Mouse (Mus musculus) C2C12 (cell line): Measurements from ENCODE around the gene S1pr5. TPM values are rescaled to one million over a fixed set of nuclear protein-coding genes. Genes with fewer than 3 reads are reported as not detected.
A peak's percentile ranks its signal among the peaks of the same experiment; 100 is the strongest.
"Not testable (repeated sequence)": the region's sequence is repeated elsewhere in the genome, so short reads cannot be mapped to it uniquely, and the experiment has no call there.

ENCODE experiments used
- H3K27me3 ChIP-seq: one replicate; pipeline ENCODE4 v1.6.1; 2011; ENCODE audit not compliant: control insufficient read depth, insufficient read depth, insufficient read length
- H3K36me3 ChIP-seq: one replicate; pipeline ENCODE4 v1.6.1; 2011; ENCODE audit not compliant: control insufficient read depth, insufficient read depth
- H3K4me3 ChIP-seq: one replicate; pipeline ENCODE4 v1.5.1; 2011; ENCODE audit warnings: mild to moderate bottlenecking, control low read depth; ENCODE audit not compliant: poor library complexity, insufficient read depth, severe bottlenecking
- H3K79me2 ChIP-seq: one replicate; pipeline ENCODE4 v1.6.1; 2011; ENCODE audit not compliant: control insufficient read depth, insufficient read depth
- H3K79me3 ChIP-seq: one replicate; pipeline ENCODE4 v1.6.1; 2011; ENCODE audit warnings: low read depth, control low read depth
- H3ac ChIP-seq: one replicate; pipeline ENCODE3; 2011; ENCODE audit warnings: low read depth; ENCODE audit not compliant: control insufficient read depth, insufficient read length
- CEBPB ChIP-seq: IDR thresholded peaks from one replicate; pipeline ENCODE4 v1.6.1; 2011; ENCODE audit warnings: low read depth, mild to moderate bottlenecking, control low read depth, moderate library complexity
- CTCF ChIP-seq: IDR thresholded peaks from one replicate; pipeline ENCODE4 v1.5.1; 2011; ENCODE audit not compliant: control insufficient read depth, insufficient read depth, insufficient read length
- FOSL1 ChIP-seq: IDR thresholded peaks from one replicate; pipeline ENCODE4 v1.8.0; 2011; ENCODE audit warnings: mild to moderate bottlenecking, low read length; ENCODE audit not compliant: poor library complexity, insufficient read depth, severe bottlenecking
- MAX ChIP-seq: IDR thresholded peaks from one replicate; pipeline ENCODE4 v1.6.1; 2011; ENCODE audit warnings: mild to moderate bottlenecking, control low read depth
- MYOD1 ChIP-seq: IDR thresholded peaks from one replicate; pipeline ENCODE4 v1.6.1; 2011; ENCODE audit warnings: low read depth; ENCODE audit not compliant: control insufficient read depth, insufficient read length
- MYOG ChIP-seq: IDR thresholded peaks from one replicate; pipeline ENCODE4 v1.6.1; 2011; ENCODE audit not compliant: control insufficient read depth, insufficient read length; ENCODE audit errors: extremely low read depth
- USF1 ChIP-seq: IDR thresholded peaks from one replicate; pipeline ENCODE4 v1.6.1; 2011; ENCODE audit warnings: low read depth, mild to moderate bottlenecking, control low read depth, moderate library complexity
- polyA plus RNA-seq: library from polyadenylated mRNA; unstranded; fragments of >200 nt; fragmentation: generic; extraction: Trizol; gene quantifications from one replicate; pipeline ENCODE4 v1.2.1, GENCODE M21; 2012; ENCODE audit warnings: missing spikeins

S1pr5 gene
- polyA plus RNA-seq, 1 experiment, result 0.04 TPM

DNA sequence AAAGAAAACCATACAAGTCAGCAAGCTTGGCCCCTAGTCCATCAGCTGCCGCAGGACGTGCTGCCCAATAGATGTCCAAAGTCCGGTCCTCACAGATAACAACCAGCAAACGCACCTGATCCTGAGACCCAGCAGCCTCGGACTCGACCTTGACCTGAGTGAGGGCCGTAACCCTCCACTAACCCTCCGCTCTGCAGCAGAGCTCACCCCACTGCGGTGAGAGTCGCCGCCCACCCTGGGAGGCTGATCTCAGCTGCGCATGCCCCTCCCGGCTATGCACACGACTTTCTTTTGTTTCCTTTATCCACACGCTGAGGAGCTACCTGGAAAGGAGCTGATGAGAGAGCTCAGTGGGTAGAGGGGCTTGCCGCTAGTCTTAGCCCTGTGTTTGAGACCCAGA is 20.9 kb downstream of the S1pr5 start:
- no peaks in the 10 kb centered on the region for H3K27me3 ChIP-seq
- TF ChIP-seq MYOD1 (no peak), USF1 (no peak), FOSL1 (no peak), MYOG (no peak)
- H3K79me2 ChIP-seq, result no peaks in the 10 kb centered on the region
- no peak overlapping the region for H3ac ChIP-seq
- H3K79me3 ChIP-seq, result no peaks in the 10 kb centered on the region
- H3K4me3 ChIP-seq, result no peak overlapping the region
- H3K36me3 ChIP-seq, result peaks cover 11% of the 10 kb centered on the region

DNA sequence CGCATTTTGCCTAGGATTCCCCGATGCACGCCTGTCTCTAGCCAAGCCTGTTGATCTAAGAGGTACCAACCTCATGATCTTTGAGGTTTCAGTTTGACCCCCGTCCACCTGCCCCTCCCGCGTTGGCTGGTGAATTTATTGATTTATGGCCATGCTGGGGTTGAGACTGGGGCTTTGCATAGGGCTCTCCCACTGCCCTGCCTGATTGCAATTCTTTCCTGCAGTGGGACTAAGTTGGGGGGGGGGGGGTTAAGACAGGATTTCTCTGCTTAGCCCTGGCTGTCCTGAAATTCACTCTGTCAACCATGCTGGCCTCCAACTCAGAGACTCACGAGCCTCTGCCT is 22.9 kb downstream of the S1pr5 start:
- peaks cover 7% of the 10 kb centered on the region for H3K36me3 ChIP-seq
- H3K4me3 ChIP-seq, result no peak overlapping the region
- H3K79me2 ChIP-seq, result no peaks in the 10 kb centered on the region
- no peaks in the 10 kb centered on the region for H3K27me3 ChIP-seq
- H3K79me3 ChIP-seq, result no peaks in the 10 kb centered on the region
- H3ac ChIP-seq, result peak overlapping the region; percentile 16
- TF ChIP-seq MAX (no peak), CEBPB (no peak), FOSL1 (no peak), MYOG (no peak), CTCF (no peak), USF1 (no peak), MYOD1 (no peak)

DNA sequence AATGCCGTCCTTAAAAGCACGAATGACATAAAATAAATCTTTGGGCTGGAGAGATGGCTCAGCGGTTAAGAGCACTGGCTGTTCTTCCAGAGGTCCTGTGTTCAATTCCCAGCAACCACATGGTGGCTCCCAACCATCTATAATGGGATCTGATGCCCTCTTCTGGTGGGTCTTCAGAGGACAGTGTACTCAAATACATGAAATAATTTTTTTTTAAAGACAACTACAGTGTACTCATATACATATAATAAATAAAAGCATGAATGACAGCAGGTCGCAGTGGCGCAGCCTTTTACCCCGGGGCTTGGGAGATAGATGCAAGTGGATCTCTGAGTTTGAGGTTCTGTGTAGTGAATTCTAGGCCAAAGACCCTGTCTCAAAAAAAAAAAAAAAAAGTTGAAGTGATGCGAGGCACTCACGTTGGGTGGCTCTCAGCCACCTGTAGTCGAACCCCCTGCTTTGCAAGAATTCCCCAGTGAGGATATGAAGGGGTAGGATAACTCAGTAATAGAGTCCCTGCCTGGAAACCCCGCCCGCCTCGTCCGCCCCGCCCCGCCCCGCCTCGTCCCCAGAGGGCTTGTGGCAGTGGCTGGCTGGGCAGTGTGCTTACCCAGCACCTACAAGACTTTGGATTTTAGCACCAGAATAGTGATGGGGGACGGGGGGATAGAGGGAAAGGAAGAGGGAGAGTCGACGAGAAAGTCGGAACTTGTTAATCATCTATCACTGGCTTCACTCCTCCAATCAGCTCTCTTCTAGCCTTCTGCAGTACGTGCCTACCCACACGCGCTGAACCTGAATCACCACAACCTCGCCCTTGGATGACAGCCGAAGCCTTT is 23.4 kb downstream of the S1pr5 start:
- peaks cover 2% of the 10 kb centered on the region for H3K36me3 ChIP-seq
- H3K79me2 ChIP-seq, result no peaks in the 10 kb centered on the region
- H3K4me3 ChIP-seq, result no peak overlapping the region
- TF ChIP-seq USF1 (no peak), MAX (peak; percentile 46), CEBPB (no peak)
- no peak overlapping the region for H3ac ChIP-seq
- no peaks in the 10 kb centered on the region for H3K79me3 ChIP-seq
- H3K27me3 ChIP-seq, result no peaks in the 10 kb centered on the region

DNA sequence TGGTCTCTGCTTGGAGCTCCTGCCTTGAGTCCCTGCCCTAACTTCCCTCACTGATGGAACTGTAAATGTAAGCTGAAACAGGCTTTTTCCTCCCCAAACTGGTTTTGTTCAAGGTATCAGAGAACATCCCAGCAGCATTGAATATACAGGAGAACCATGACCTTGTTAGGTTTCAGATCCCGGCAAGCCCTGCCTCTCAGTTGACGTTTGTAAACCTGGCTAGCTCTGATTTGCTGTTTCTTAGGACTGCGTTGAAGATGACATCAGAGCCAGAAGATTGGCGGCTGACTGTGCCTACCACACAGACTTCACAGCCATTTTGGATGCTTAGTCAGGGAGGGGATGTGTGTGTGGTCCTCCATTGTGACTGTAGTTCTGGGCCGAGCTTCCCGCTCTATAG is 24.3 kb downstream of the S1pr5 start:
- TF ChIP-seq MYOD1, result no peak
- TF ChIP-seq FOSL1, result no peak
- no peak for TF ChIP-seq CEBPB
- Histone ChIP-seq H3K4me3 (no peak overlapping the region), H3ac (no peak overlapping the region), H3K79me3 (no peaks in the 10 kb centered on the region), H3K79me2 (no peaks in the 10 kb centered on the region), H3K27me3 (no peaks in the 10 kb centered on the region), H3K36me3 (no peaks in the 10 kb centered on the region)

- H3K79me2 ChIP-seq, H3K36me3 ChIP-seq, H3K27me3 ChIP-seq, H3ac ChIP-seq, H3K4me3 ChIP-seq, H3K79me3 ChIP-seq: not testable (repeated sequence)
Measured at GRCm38 (mm10) chr9:21223490-21223889, 24.8 kb downstream of the S1pr5 start.

DNA sequence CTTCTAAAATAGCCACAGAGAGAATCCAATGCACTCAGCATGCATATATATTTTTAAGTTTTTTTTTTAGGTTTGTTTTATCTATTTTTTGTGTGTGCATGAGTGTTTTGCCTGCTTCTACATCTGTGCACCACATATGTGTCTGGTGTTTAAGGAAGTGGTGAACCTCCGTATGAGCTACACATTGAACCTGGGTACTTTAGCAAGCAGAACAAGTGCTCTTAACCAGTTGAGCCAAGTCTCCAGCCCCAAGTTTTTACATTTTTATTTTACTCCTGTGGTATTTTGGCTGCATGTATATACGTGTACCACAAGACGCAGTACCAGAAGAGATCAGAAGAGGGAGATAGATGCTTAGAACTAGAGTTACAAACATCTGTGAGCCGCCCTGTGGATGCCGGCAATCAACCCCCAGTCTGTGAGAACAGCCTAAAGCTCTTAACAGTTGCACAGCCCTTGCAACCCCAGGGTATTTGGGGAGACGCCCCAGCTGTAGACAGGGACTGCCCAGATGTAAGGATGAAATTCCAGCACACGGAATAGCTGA is 26.8 kb downstream of the S1pr5 start:
- Histone ChIP-seq H3K27me3 (no peaks in the 10 kb centered on the region), H3K4me3 (no peak overlapping the region), H3K79me3 (no peaks in the 10 kb centered on the region), H3K36me3 (no peaks in the 10 kb centered on the region), H3ac (no peak overlapping the region), H3K79me2 (no peaks in the 10 kb centered on the region)
- no peak for TF ChIP-seq CEBPB
- no peak for TF ChIP-seq MYOD1
- TF ChIP-seq FOSL1, result no peak
